Mouse (Mus musculus) stomach, postnatal 0 days (tissue): ENCODE measurements around the gene Emcn.

ENCODE experiments used
- CTCF ChIP-seq: IDR thresholded peaks from 2 replicates; pipeline ENCODE4 v1.5.1; 2016; ENCODE audit warnings: antibody characterized with exemption, low read depth, mild to moderate bottlenecking, moderate library complexity
- EP300 ChIP-seq: optimal IDR thresholded peaks from 2 replicates; pipeline ENCODE3; 2016; ENCODE audit warnings: antibody characterized with exemption

- TF ChIP-seq EP300: no peak
- TF ChIP-seq CTCF: no peak
Measured at GRCm38 (mm10) chr3:137351882-137352281, 11.0 kb downstream of the Emcn start.
